Mouse (Mus musculus): ENCODE results near the gene Gm11444.

Gene Gm11444

GRCm38 (mm10) chr11:85811676-85812075 lies 38.5 kb downstream of the Gm11444 start:
- DNase-seq, result no peak

DNA sequence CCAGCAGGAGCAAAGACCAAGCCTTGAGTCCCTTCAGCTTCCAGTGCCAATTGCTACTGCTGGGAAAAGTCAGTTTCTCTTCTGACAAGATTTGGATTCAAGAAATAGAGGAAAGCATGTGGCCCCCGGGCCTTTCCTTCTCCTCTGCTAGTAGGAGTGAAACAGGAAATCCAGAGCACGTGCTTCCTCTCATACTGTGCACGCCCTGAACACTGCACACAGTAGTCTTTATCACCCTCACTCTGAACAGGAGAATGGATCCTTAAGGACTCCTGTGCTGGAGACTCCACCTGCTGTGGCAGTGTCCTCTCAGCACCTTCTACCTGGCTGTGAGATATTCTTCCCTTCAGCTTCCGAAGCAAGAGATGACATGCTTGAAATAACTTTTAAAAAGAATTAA lies 38.9 kb downstream of the Gm11444 start:
- DNase-seq, result no peak

DNA sequence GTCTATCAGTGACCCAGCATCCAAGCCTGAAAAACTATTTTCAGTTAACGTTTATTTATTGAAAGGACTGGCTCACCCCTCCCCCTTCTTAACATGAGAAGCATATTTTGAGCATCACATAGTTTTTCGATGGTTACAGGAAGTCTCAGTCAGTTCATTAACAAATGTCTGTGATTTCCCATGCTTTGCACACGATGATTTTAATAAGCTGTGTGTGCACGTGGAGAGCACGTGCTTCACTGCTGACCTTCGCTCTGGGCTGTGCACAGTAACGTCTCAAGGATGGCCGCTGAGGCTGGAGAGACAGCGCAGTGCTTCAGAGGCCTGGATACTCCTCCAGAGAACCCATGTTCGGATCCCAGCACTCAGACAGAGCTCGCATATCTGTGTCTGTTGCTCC lies 42.8 kb downstream of the Gm11444 start:
- no peak for DNase-seq

- DNase-seq, result no peak
Observed at GRCm38 (mm10) chr11:85805779-85806178, 44.4 kb downstream of the Gm11444 start.

DNA sequence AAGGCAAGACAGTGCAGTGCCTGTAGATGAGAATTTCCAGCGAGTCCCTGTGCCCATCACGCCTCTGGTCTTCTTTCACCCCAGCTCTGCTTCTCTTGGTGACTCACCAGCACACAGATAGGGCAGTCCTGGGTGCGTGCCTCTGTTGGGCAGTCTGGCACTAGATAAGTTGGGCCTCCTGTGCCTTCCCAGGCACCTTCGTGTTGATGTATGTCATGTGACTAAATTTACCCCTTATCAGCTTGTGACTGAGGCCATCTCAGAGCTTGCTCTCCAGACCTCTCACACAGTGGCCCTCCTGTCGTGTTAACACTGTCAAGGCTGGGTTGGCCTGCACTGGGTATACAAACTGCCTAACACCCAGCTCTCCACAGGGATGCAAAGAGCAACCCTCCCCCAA lies 46.1 kb downstream of the Gm11444 start:
- no peak for DNase-seq

DNA sequence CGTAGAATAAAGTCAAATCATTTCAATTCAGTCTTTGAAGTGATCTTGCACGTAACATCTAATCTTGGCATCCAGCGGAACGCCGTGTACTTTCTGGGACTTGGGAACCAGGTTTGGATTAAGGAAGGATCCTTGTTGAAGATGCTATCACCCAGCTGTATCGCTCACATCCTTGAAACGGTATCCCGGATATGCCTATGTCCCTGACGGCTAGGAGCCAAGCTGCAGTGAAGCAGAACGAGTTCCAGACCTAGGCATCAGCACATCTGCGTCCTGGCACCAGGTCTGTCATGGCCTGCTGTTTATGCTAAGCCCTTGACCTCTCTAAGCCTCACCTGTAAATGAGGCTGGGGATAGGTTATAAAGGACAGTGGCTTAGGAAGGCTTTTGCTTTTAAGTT lies 49.8 kb downstream of the Gm11444 start:
- DNase-seq, result no peak

DNA sequence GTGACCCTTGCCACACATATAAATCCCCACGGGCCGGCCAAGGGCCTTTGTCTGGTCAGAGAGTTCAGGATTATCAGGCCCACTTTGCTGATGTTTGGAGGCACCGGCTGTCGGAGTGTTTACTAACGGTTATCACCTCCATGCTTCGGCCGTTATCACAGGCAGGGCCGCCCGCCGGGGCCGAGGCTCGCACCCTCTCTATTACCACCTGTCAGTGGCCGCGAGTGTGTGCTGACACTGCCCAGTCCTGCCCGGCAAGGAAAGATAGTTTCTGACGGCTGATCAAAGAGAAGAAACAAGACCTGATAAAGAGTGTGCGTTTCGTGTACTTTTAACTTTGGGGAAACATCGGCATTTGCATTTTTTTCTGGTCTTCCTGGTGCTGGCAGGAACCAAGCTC lies 50.3 kb downstream of the Gm11444 start:
- no peak for DNase-seq

GRCm38 (mm10) chr11:85799456-85799855 lies 50.7 kb downstream of the Gm11444 start:
- no peak for DNase-seq

All from cerebellum, adult 18-20 months (tissue).